Mouse (Mus musculus): Measurements from ENCODE around the gene Ngdn. TPM values are rescaled to one million over a fixed set of nuclear protein-coding genes. Genes with fewer than 3 reads are reported as not detected.

Ngdn gene
- polyA plus RNA-seq, 1 experiment, result 49.9 TPM

- 74% methylated on average over 5 of the region's 5 CpGs for WGBS
- TF ChIP-seq CTCF (IDR thresholded peaks at IDR 0.05; ENCODE audit: control insufficient read depth, insufficient read depth, low read length) (no peak), POLR2A (IDR thresholded peaks at IDR 0.05; ENCODE audit: borderline replicate concordance, control insufficient read depth, low read depth, low read length) (no peak)
- H3K4me1 ChIP-seq (ENCODE audit: control insufficient read depth, insufficient read depth, low read length), result no peaks in the 10 kb centered on the region
- H3K27ac ChIP-seq (ENCODE audit: control insufficient read depth, insufficient read depth, low read depth, low read length, poor library complexity), result no peak overlapping the region
- H3K4me3 ChIP-seq (replicated peaks; ENCODE audit: control insufficient read depth, low read depth, low read length), result no peak overlapping the region
Measured at GRCm38 (mm10) chr14:55063117-55063516, 47.9 kb downstream of the Ngdn start.

GRCm38 (mm10) chr14:55063581-55064381 is 48.5 kb downstream of the Ngdn start:
- no peaks in the 10 kb centered on the region for H3K4me1 ChIP-seq (ENCODE audit: control insufficient read depth, insufficient read depth, low read length)
- TF ChIP-seq POLR2A (IDR thresholded peaks at IDR 0.05; ENCODE audit: borderline replicate concordance, control insufficient read depth, low read depth, low read length), result no peak
- no peak for TF ChIP-seq CTCF (IDR thresholded peaks at IDR 0.05; ENCODE audit: control insufficient read depth, insufficient read depth, low read length)
- 87% methylated on average over 22 of the region's 22 CpGs for WGBS
- H3K4me3 ChIP-seq (replicated peaks; ENCODE audit: control insufficient read depth, low read depth, low read length), result no peak overlapping the region
- H3K27ac ChIP-seq (ENCODE audit: control insufficient read depth, insufficient read depth, low read depth, low read length, poor library complexity), result no peak overlapping the region

- TF ChIP-seq CTCF (IDR thresholded peaks at IDR 0.05; ENCODE audit: control insufficient read depth, insufficient read depth, low read length) (no peak), POLR2A (IDR thresholded peaks at IDR 0.05; ENCODE audit: borderline replicate concordance, control insufficient read depth, low read depth, low read length) (no peak)
- H3K27ac ChIP-seq (ENCODE audit: control insufficient read depth, insufficient read depth, low read depth, low read length, poor library complexity), result no peak overlapping the region
- H3K4me3 ChIP-seq (replicated peaks; ENCODE audit: control insufficient read depth, low read depth, low read length), result no peak overlapping the region
- no peaks in the 10 kb centered on the region for H3K4me1 ChIP-seq (ENCODE audit: control insufficient read depth, insufficient read depth, low read length)
- 70% methylated on average over 35 of the region's 35 CpGs for WGBS
Measured at GRCm38 (mm10) chr14:55064481-55065370, 49.5 kb downstream of the Ngdn start.

- TF ChIP-seq CTCF (IDR thresholded peaks at IDR 0.05; ENCODE audit: control insufficient read depth, insufficient read depth, low read length) (no peak), POLR2A (IDR thresholded peaks at IDR 0.05; ENCODE audit: borderline replicate concordance, control insufficient read depth, low read depth, low read length) (no peak)
- no peak overlapping the region for H3K27ac ChIP-seq (ENCODE audit: control insufficient read depth, insufficient read depth, low read depth, low read length, poor library complexity)
- no peaks in the 10 kb centered on the region for H3K4me1 ChIP-seq (ENCODE audit: control insufficient read depth, insufficient read depth, low read length)
- no peak overlapping the region for H3K4me3 ChIP-seq (replicated peaks; ENCODE audit: control insufficient read depth, low read depth, low read length)
- 86% methylated on average over 13 of the region's 13 CpGs for WGBS
Measured at GRCm38 (mm10) chr14:55065391-55065790, 50.1 kb downstream of the Ngdn start.

GRCm38 (mm10) chr14:55066042-55066441 is 50.8 kb downstream of the Ngdn start:
- TF ChIP-seq CTCF (IDR thresholded peaks at IDR 0.05; ENCODE audit: control insufficient read depth, insufficient read depth, low read length), result no peak
- Histone ChIP-seq H3K4me3 (replicated peaks; ENCODE audit: control insufficient read depth, low read depth, low read length) (no peak overlapping the region), H3K4me1 (ENCODE audit: control insufficient read depth, insufficient read depth, low read length) (no peaks in the 10 kb centered on the region), H3K27ac (ENCODE audit: control insufficient read depth, insufficient read depth, low read depth, low read length, poor library complexity) (no peak overlapping the region)
- WGBS, result 82% methylated on average over 8 of the region's 8 CpGs

- H3K27ac ChIP-seq (ENCODE audit: control insufficient read depth, insufficient read depth, low read depth, low read length, poor library complexity), result no peak overlapping the region
- TF ChIP-seq POLR2A (IDR thresholded peaks at IDR 0.05; ENCODE audit: borderline replicate concordance, control insufficient read depth, low read depth, low read length), result no peak
- TF ChIP-seq CTCF (IDR thresholded peaks at IDR 0.05; ENCODE audit: control insufficient read depth, insufficient read depth, low read length), result no peak
- H3K4me1 ChIP-seq (ENCODE audit: control insufficient read depth, insufficient read depth, low read length), result no peaks in the 10 kb centered on the region
- 74% methylated on average over 19 of the region's 19 CpGs for WGBS
- H3K4me3 ChIP-seq (replicated peaks; ENCODE audit: control insufficient read depth, low read depth, low read length), result no peak overlapping the region
Measured at GRCm38 (mm10) chr14:55071756-55072155, 56.5 kb downstream of the Ngdn start.

Other genes starting within 250 kb of the Ngdn start
- 2.6 and 4.5 TPM in 2 replicates for gene Slc7a8, start 233.5 kb upstream of the Ngdn start, polyA plus RNA-seq (2011; ENCODE audit: insufficient read depth, insufficient read length, low replicate concordance, missing spikeins)
- gene Rnf212b, start 201.3 kb upstream of the Ngdn start, polyA plus RNA-seq (2011; ENCODE audit: insufficient read depth, insufficient read length, low replicate concordance, missing spikeins), result not detected in 2 replicates
- 2.8 and 5.2 TPM in 2 replicates for gene Homez, start 144.5 kb upstream of the Ngdn start, polyA plus RNA-seq (2011; ENCODE audit: insufficient read depth, insufficient read length, low replicate concordance, missing spikeins)
- gene Ppp1r3e, start 137.9 kb upstream of the Ngdn start, polyA plus RNA-seq (2011; ENCODE audit: insufficient read depth, insufficient read length, low replicate concordance, missing spikeins), result 2.0 and 4.9 TPM in 2 replicates
- 6.7 and 18.1 TPM in 2 replicates for gene Bcl2l2, start 132.1 kb upstream of the Ngdn start, polyA plus RNA-seq (2011; ENCODE audit: insufficient read depth, insufficient read length, low replicate concordance, missing spikeins)
- not detected in 2 replicates for gene Gm20521, start 132.0 kb upstream of the Ngdn start, polyA plus RNA-seq (2011; ENCODE audit: insufficient read depth, insufficient read length, low replicate concordance, missing spikeins)
- 124 and 140 TPM in 2 replicates for gene Pabpn1, start 123.0 kb upstream of the Ngdn start, polyA plus RNA-seq (2011; ENCODE audit: insufficient read depth, insufficient read length, low replicate concordance, missing spikeins)
- gene Slc22a17, start 102.3 kb upstream of the Ngdn start, polyA plus RNA-seq (2011; ENCODE audit: insufficient read depth, insufficient read length, low replicate concordance, missing spikeins), result 4.2 and 4.5 TPM in 2 replicates
- 0.68 and 1.7 TPM in 2 replicates for gene Efs, start 89.3 kb upstream of the Ngdn start, polyA plus RNA-seq (2011; ENCODE audit: insufficient read depth, insufficient read length, low replicate concordance, missing spikeins)
- gene Il25, start 82.8 kb upstream of the Ngdn start, polyA plus RNA-seq (2011; ENCODE audit: insufficient read depth, insufficient read length, low replicate concordance, missing spikeins), result not detected in 2 replicates
- gene Cmtm5, start 79.2 kb upstream of the Ngdn start, polyA plus RNA-seq (2011; ENCODE audit: insufficient read depth, insufficient read length, low replicate concordance, missing spikeins), result not detected in 2 replicates
- gene Myh6, start 48.5 kb upstream of the Ngdn start, polyA plus RNA-seq (2011; ENCODE audit: insufficient read depth, insufficient read length, low replicate concordance, missing spikeins), result 3.3 TPM in 1 of 2 replicates, not detected in the other
- not detected in 2 replicates for gene Gm17428, start 38.5 kb upstream of the Ngdn start, polyA plus RNA-seq (2011; ENCODE audit: insufficient read depth, insufficient read length, low replicate concordance, missing spikeins)
- gene Myh7, start 20.8 kb upstream of the Ngdn start, polyA plus RNA-seq (2011; ENCODE audit: insufficient read depth, insufficient read length, low replicate concordance, missing spikeins), result 0.59 TPM in 1 of 2 replicates, not detected in the other
- 4.0 and 5.3 TPM in 2 replicates for gene Zfhx2, start 76.9 kb downstream of the Ngdn start, polyA plus RNA-seq (2011; ENCODE audit: insufficient read depth, insufficient read length, low replicate concordance, missing spikeins)
- gene Thtpa, start 79.3 kb downstream of the Ngdn start, polyA plus RNA-seq (2011; ENCODE audit: insufficient read depth, insufficient read length, low replicate concordance, missing spikeins), result 2.6 and 6.5 TPM in 2 replicates
- gene Ap1g2, start 91.1 kb downstream of the Ngdn start, polyA plus RNA-seq (2011; ENCODE audit: insufficient read depth, insufficient read length, low replicate concordance, missing spikeins), result 64.8 and 112 TPM in 2 replicates
- not detected in 2 replicates for gene Jph4, start 101.5 kb downstream of the Ngdn start, polyA plus RNA-seq (2011; ENCODE audit: insufficient read depth, insufficient read length, low replicate concordance, missing spikeins)
- not detected in 2 replicates for gene Dhrs2, start 206.6 kb downstream of the Ngdn start, polyA plus RNA-seq (2011; ENCODE audit: insufficient read depth, insufficient read length, low replicate concordance, missing spikeins)

Data from bone marrow, adult 2 months (tissue).